Mouse (Mus musculus) cortical plate, adult 2 months (tissue): ENCODE data around the gene Sestd1.

Experiments used
- CTCF ChIP-seq: fragments of 200-500 bp; IDR thresholded peaks from 2 replicates; pipeline ENCODE4 v1.5.1; 2011; ENCODE audit warnings: mild to moderate bottlenecking, control low read depth, low read length; ENCODE audit not compliant: insufficient read depth; ENCODE audit errors: extremely low read depth
- POLR2A ChIP-seq: fragments of 200-500 bp; IDR thresholded peaks from 2 replicates; pipeline ENCODE4 v1.6.1; 2011; ENCODE audit warnings: mild to moderate bottlenecking, low read length, control low read depth; ENCODE audit not compliant: insufficient read depth; ENCODE audit errors: extremely low read depth

- TF ChIP-seq CTCF (no peak), POLR2A (no peak)
Measured at GRCm38 (mm10) chr2:77264550-77264949, 15.8 kb downstream of the Sestd1 start.
